Mouse (Mus musculus) spleen, adult 2 months (tissue): ENCODE measurements around the gene Lamtor3.

ENCODE experiments used
- CTCF ChIP-seq: fragments of 200-500 bp; IDR thresholded peaks from 2 replicates; pipeline ENCODE4 v1.5.1; 2011; ENCODE audit warnings: mild to moderate bottlenecking, inconsistent platforms; ENCODE audit not compliant: insufficient read depth, insufficient read length, insufficient replicate concordance; ENCODE audit errors: extremely low read depth
- POLR2A ChIP-seq: fragments of 200-500 bp; IDR thresholded peaks from 2 replicates; pipeline ENCODE4 v1.6.1; 2011; ENCODE audit warnings: low read depth, low read length, inconsistent platforms

DNA sequence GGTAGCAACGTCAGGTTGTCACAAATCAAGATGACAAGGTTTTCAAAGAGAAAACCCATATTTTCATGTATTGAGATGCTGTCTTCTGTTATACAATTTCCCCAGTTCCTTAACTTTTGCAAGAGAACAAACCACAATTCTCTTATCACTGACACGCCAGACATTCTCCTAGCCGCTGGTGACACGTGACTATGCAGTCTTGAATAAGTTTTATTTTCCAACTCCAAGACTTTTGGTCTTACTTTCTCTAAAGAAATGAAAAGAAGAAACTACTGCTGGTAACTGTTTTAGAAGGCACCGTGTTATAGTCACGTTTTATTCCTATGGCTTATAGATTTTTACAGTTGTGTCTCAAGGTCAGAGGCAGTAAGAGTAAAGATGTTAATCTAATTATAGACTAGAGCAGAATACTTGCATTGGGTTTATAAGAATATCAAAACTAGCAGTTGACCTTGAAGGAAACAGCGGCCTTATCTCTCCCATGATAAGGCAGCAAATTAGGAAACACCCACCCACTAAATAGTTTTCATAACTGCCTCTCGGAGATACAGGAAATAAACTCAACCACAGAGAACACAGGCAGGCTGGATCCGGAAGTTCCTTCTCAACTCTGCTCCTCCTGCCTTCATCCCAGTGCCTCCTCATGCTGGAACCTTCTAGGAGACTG is 50.6 kb downstream of the Lamtor3 start:
- TF ChIP-seq POLR2A (no peak), CTCF (no peak)
